Mouse (Mus musculus) ES-E14 (cell line): ENCODE results near the gene Gart.
"Not testable (repeated sequence)": the region's sequence is repeated elsewhere in the genome, so short reads cannot be mapped to it uniquely, and the experiment has no call there.

Source experiments
- CHD2 ChIP-seq: IDR thresholded peaks from 2 replicates; pipeline ENCODE4 v1.6.1; 2014; ENCODE audit warnings: mild to moderate bottlenecking, low read depth, low read length, inconsistent platforms
- MAFK ChIP-seq: IDR thresholded peaks from 2 replicates; pipeline ENCODE4 v1.6.1; 2014; ENCODE audit warnings: mild to moderate bottlenecking, low read depth, low read length, inconsistent platforms; ENCODE audit not compliant: insufficient read depth
- ZC3H11A ChIP-seq: IDR thresholded peaks from 2 replicates; pipeline ENCODE4 v1.6.1; 2012; ENCODE audit warnings: low read depth, mild to moderate bottlenecking, inconsistent platforms, low read length, borderline replicate concordance

- not testable (repeated sequence) for TF ChIP-seq MAFK, ZC3H11A, CHD2
Observed at GRCm38 (mm10) chr16:91645420-91645819, 1.3 kb downstream of the Gart start.
